Mouse (Mus musculus): ENCODE data around the gene Rmnd5a.

Gene Rmnd5a

DNA sequence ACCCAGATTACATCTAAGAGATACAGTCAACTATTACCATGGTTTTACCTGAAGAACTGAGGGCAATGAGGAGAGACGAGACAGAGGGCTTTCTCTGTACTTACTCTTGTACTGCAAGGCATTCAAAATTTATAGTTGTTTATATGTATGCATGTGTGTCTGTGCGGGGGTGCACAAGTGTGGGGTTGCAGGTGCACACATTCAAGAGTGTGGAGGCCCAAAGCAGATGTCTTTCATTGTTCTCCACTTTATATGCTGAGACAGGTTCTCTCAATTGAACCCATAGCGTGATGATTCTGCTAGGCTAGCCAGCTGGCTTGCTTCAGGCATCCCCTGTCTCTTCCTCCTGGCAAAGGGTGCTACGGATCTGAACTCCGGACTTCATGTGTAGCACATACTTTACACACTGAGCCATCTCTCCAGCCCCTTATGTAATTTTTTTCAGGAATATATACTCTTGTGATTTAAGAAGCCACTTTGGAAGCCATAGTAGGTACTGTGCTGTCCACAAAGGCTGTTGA is 69.3 kb downstream of the Rmnd5a start:
- no peak for DNase-seq (ENCODE audit: low spot score in 2 of 2)

DNA sequence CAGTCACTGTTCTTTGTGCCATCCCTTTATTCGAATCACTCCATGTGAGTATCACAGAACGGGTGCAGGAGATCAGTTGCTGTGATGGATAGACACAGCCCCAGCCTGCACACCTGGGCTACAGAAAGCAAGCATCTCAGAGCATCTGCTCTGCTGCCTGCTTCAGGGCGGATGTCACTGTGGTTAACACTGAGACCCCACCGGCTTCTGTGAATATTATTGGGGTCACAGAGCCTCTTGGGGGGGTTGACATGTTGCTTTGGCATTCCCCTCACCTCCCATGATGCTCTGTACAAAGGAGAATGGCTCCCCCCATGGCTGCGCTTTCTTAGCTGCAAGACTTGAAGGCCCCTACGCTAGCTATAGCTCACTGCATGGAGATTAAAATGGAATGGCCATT is 71.0 kb downstream of the Rmnd5a start:
- no peak for DNase-seq (ENCODE audit: low spot score in 2 of 2)

DNA sequence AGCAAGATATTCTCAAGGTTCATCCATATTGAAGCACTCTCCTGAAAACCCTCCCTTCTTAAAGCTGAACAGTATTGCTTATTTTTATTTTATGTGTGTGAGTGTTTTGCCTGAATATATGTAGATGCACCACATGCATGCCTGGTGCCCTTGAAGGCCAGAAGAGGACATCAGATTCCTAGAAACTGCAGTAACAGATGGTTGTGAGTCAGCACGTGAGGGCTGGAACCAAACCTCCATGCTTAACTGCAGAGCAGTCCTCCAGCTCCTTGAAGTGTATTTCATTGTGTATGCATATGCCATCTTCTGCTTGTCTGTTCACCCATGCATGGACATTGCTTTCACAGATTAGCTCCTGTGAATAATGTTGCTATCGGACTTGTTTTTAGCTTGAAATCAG is 76.4 kb downstream of the Rmnd5a start:
- DNase-seq (ENCODE audit: low spot score in 2 of 2) = no peak

DNA sequence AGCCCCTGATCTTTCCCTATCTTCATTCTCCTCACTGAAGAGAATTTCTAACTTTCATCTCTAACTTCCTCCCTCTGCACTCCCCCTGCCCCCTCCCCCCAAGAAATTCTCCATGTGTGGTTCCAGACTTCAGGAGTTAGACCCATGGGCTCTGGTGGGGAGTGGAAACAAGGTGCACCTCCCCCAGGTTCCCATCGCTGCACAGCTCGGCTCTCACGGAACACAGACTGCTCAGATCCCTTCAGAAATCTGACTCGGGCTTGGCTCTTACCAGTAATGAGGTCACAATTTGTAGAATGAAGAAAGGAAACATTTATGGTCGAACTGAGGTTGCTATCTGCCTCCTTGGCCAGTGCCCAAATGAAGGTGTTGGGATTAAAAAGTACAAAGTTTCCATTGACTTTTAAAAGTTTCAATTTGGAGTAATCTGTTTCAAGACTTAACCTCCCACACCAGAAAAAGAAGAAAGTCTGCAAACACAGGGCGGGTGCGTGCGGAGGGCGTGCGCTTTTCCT is 79.2 kb downstream of the Rmnd5a start:
- DNase-seq (ENCODE audit: low spot score in 2 of 2) = no peak

DNA sequence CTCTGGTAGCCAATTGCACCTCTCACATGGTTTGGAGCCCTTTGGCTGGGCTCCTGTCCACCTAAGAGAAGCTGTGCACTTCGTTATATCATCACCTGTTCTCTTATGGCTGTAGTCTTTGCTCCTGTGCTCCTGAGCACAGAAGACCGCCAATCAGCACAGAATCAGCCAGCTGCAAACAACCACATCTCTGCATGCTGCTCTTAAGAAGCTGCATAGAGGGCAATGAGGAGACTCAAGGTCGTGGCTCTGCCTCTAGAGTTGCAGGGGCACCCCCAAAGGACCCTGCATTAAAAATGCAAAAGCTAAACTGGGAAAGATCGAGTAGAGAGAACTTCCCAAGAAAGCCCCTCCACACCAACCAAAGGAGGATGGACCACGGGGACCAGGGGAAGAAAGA is 79.7 kb downstream of the Rmnd5a start:
- DNase-seq (ENCODE audit: low spot score in 2 of 2) = no peak

DNA sequence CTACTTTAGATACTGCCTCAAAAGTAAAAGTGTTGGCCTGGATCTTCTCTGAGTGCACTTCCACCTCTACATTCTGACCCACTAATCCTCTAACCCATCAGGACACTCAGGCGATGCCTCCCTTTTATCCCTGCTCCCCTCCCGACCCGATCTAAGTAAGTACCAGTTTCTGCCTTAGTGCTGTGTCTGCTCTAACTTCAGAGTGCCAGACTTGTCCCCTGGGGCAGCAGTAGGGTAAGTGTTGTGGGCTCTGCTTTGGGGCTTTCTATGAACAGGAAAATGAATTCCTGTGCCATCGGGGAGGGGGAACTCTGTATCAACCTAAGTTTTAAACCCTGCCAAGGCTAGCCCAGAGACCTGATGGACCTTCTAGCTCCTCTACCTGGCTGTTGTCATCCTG is 80.2 kb downstream of the Rmnd5a start:
- no peak for DNase-seq (ENCODE audit: low spot score in 2 of 2)

DNA sequence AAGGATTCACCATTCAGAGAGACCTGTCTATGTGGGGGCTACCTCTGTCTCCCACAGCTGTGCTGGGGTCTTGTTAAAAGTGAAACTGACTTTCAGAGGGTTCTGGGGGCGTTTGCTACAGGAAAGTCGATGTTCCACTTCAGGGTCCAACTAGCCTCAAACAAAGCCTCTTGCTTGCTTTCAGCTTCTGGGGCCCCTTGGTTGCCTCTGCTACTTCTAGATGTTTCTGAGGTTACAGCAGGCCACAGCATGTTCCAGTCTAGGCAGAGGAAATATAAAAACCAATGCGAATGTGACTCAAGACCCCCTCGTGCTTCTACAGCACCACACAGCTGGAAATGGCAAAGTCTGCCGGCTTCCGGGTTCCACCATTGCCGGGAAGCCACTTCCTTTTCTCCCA is 82.9 kb downstream of the Rmnd5a start:
- no peak for DNase-seq (ENCODE audit: low spot score in 2 of 2)

DNA sequence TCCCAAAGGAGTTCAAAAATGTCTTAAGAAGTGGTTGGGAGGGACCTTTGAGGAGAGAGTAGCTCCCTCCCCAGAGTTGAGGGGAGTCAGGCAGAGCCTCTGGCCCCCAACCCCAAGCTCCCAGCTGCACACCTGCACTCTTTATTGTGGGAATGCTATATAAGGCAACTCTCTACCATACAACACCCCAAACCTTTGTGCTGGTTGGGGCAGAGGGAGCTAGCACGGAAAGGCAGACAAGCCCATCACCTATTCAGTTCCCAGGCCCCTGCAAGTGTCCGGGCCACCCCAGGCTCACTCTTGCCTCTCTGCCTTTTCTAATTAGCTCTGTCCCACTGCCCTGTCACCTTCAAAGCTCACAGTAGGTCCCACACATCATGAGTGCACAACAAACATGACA is 86.7 kb downstream of the Rmnd5a start:
- no peak for DNase-seq (ENCODE audit: low spot score in 2 of 2)

DNA sequence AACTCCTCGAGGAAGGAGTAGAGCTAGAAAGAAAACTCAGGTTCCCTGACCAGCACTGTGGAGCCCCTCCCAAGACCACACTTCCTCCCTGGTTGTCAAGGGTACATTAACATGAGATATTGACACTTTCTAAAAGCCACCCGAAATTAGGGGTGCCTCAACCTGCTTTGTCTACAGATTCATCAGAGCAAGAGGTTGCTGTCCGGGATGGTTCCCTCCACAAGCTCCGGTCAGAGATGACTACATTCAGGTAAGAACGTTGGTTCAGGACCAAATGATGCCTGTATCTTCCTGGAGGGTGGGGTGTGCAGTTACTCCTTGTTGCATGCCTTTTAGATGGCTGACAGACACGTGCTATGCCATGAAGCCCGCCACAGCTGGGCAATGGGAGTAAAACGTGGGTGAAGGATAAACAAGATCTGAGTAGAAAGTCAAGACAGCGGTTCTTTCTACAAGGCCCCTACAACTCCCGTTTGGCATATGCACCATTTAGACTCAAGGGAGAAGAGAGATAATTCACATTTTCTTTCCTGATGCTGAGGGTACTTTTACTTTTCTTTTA is 87.5 kb downstream of the Rmnd5a start:
- no peak for DNase-seq (ENCODE audit: low spot score in 2 of 2)

DNA sequence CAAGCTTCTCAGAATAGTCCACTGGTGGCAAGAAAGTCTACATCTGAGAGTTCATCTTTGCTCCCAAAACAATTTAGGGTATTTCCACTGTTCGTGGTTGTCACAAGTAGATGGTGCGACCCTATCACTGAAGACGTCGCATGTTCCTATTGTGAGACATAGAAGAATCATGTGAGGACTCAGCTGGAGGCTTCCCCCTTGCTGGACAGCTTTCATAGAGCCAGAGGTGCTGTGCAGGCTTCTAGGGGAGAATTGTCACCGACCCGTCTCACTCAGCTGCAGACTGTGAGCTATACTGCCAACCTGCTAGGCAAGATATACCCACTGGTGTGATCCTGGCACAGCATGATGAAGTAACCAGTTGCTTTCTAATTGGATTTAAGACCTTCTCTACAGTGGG is 88.2 kb downstream of the Rmnd5a start:
- DNase-seq (ENCODE audit: low spot score in 2 of 2) = no peak

DNA sequence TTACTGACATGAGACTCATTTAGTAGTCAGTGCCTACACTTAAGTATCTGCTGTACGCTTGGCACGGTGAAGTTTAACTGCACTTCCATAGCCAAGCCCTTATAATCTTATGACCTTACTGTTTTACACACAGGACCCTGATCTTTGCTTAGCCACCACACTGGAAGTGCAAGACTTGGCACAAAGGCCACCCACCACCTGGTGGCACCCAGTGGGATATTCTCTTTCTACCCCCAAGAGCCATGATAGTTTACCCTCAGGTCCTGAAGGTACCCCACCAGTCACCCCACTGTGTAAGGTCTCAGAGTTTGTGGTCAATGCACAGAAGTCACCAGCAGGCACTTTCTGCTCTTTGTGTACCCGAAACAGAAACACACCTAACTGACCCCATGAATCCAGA is 89.2 kb downstream of the Rmnd5a start:
- DNase-seq (ENCODE audit: low spot score in 2 of 2) = no peak

DNA sequence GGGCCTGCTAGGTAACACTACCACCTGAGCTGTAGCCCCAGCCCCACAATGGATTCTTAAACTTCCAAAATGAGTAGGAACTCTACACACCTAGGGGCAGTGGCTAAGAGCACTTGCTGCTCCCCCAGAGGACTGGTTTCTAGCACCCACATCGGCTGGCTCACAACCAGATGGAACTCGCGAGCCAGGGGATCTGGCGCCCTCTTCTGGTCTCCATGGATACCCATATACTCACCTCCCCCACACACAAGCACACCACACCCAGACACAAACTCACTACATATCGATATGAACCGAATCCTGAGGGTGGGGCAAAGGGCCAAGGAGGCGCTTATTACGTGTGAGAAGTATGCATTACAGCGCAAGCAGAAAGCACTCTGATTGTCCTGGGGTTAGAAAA is 92.4 kb downstream of the Rmnd5a start:
- DNase-seq (ENCODE audit: low spot score in 2 of 2) = no peak

DNA sequence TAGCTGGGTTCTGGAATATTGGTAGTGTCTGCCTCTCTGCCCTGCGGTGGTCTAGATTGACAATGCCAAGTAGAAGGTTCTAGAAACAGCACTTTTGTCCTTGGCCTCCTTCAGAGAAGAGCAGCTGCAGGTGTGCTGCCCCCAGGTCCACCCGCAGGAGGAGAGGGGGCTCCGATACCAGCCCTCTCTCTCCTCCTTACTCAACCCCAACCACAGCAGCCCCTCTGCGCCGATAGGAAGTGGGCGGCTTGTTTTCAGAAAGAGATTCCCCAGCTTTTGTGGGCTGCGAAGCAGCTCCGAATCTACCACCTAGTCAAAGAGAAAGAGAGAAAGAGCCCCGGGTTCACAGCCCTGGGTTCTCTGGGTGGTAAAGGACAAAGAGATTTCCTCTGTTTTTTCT is 99.3 kb downstream of the Rmnd5a start:
- no peak for DNase-seq (ENCODE audit: low spot score in 2 of 2)

DNA sequence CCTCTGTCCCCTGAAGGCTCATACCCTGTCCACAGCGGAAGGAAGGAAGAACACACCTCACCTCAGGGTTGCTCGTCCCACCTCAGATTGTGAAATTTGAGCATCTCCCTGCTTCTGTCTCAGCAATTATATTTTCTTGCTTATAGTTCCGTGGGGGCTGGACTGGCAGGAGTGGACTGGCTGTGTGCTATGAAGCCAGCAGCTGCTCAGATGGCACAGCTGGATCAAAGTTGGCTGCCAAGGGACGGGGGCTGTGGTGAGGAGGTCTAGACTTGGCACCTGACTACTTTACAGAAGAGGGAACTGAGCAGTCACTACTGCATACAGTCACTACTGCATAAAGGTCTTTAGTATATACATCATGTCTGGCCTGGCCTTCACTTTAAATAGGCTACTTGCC is 101.1 kb downstream of the Rmnd5a start:
- DNase-seq (ENCODE audit: low spot score in 2 of 2) = no peak

DNA sequence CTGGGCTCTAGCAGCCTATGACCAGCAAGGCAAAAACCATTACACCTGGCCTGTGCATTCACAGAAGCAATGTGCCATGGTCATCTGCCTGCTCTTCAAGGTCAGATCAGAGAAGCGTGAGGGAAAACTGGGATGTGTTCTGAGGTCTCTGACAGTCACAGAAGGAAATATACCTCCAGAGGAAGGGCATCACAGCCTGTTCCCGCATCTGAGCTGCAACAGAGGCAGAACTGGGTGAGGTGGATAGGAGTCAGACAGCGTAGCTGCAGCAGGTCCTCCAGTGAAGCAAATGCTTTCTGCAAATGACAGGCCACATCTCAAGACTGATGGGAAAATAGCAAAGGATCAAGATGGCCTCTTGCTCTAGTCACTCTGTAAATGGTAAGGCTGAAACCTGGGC is 101.5 kb downstream of the Rmnd5a start:
- DNase-seq (ENCODE audit: low spot score in 2 of 2) = no peak

Measured in natural killer cell, adult 2 months (primary cell).